Mouse (Mus musculus) ovary, postnatal 10 days (tissue): ENCODE data around the gene Adam8.
A peak's percentile ranks its signal among the peaks of the same experiment; 100 is the strongest.

Source experiments
- DNase-seq: peaks from one replicate; pipeline ENCODE4 v3.0.0; 2022; ENCODE audit warnings: low spot score

The Adam8 gene

DNA sequence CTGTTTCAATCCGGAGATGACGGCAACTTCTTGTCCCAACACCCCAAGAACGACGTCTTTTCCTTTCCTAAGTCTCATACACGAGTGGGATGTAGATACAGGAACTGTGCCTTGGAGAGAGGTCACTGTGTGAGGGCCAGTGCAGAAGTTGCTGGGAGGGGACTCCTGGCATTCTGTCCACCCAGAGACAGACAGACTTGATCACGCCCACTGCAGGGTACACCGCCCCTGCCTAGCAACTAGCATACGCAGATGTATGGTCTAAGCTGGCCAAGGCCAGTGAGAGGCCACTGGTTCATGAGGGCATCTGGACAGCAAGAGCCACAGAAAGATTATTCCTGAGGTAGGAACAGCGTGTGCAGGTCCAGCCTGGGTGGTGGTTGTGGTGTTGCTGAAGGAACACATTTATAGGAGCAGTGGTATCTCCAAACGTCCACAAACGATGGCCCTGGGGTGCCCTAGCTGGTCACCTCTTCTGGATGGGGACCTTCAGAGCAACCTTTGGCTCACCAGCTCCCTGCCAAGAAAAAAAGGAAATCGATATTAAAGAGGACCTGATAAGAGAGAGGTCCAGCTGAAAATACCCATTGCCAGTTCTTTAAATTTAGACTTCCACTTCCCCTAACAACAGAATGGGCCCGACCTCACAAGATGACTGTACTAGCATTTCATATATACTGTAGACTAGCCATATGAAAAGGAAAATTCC is 13.2 kb downstream of the Adam8 start:
- DNase-seq = no peak

GRCm38 (mm10) chr7:139978278-139978892 is 14.0 kb downstream of the Adam8 start, which contains the start of gene 6430531B16Rik:
Gene 6430531B16Rik (minus strand): TSS chr7:139978755.
- peak; percentile 36 for DNase-seq

DNA sequence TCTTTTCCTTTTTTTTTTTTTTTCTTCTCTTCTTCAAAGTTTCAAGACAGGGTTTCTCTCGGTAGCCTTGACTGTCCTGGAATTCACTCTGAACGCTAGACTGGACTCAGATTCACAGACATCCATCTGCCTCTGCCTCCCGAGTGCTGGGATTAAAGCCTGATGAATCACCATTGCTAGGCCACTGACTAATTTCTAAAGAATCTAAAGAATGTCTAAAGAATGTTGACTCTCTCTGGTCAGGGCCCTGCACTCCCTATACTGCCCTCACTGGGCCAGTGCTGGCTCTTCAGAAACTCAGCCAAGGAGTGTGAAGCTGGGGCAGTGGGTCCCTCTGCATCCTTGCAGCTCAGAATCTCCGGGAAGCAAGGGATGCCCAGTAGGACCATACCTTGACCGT is 16.9 kb downstream of the Adam8 start:
- DNase-seq = no peak

DNA sequence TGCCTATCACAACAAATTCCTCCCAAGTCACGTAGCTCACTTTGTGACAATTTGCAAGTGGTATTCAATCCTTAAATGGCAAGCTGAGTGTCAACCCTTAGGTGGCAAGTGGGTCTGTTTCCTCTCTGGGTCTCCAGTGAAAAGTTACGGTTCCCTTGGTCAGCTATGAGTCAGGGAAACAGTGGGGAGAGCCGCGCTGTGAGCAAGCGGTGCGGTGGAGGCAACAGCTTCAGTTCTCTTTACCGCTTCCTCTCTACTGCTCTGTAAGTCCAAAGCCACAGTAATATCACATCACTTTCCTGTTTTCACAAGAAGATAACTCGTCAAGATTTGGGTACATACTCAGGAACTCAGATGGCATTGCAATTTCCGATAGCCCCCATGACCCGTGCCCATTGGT is 18.1 kb downstream of the Adam8 start:
- DNase-seq = no peak

GRCm38 (mm10) chr7:139972923-139973331 is 19.4 kb downstream of the Adam8 start:
- DNase-seq = no peak

DNA sequence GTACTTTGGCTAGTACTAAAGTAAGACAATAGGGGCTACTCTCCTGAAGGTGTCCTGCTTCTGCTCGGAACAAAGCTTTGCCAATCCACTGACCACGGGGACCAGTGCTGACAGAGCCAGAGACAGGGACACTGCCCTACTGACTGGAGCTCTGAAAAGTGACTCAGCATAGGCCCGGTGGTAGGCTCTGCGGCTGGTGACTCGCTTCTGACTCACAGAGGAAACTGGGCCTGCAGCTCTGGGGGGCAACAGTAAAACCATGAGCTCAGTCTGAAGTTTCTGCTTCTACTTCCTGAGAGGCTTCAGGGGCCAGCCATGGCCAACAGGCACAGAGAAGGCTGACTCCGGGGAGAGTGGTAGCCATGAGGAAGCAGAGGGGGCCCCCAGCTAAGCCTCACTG is 20.9 kb downstream of the Adam8 start:
- DNase-seq = no peak

DNA sequence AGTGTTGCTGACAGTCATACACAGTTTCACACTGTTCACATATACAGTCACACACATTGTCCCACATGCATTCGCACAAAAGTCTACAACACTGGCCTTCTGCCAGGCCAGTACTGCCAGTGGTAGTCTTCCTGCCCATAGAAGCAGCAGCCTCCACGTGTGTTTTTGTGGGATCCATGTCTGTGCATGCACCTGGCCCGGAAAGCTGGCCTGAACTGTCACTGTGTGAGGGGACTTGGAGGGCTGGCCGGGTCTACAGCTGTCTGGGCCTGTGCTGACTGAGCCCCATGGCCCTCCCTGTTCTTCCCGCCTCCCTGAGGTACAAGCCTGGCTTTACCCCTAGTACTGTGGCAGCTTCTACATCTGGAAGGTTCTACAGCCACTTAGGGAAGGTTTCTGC is 21.4 kb downstream of the Adam8 start:
- no peak for DNase-seq

GRCm38 (mm10) chr7:139970216-139970919 is 22.0 kb downstream of the Adam8 start:
- no peak for DNase-seq

- peak; percentile 52 for DNase-seq
Observed at GRCm38 (mm10) chr7:139969348-139970130, 22.8 kb downstream of the Adam8 start.

DNA sequence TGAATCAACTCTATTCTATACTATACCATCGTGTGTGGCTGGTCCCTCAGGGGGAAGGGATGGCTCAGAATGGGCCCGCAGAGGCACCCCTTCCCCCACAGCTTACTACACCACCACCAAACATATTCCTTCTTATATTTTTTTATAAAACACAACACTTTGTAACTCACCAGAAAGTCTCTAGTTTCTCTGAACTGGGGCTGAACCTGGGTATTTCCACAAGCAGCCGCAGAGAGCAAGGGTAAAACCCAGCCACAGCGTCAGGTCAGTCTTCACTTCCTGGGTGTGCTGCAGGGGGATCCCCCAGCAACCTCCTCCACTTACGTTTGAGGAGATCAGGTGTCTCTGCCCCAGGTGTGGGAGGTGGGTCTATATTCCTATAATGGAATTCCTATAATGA is 23.9 kb downstream of the Adam8 start:
- no peak for DNase-seq

DNA sequence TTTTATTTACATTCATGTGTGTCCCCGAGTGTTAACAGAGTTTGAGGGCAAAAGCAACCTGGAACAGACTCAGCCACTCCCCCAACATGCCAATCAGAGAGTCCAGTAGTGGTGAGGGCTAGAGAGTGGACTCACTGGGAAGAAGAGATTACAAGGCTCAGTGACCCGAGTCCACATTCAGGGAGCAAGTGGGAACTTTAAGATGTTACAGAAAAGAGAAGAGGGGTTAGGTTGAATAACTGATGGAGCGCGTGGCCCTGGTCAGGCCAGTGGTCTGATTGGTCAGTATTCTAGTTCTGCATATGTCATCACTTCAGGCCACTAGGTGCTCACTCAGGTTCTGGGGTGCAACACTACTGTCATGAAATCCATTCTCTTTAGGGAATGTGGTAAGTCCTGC is 25.2 kb downstream of the Adam8 start:
- DNase-seq = no peak

- DNase-seq = no peak
Observed at GRCm38 (mm10) chr7:139963814-139964213, 28.5 kb downstream of the Adam8 start.

DNA sequence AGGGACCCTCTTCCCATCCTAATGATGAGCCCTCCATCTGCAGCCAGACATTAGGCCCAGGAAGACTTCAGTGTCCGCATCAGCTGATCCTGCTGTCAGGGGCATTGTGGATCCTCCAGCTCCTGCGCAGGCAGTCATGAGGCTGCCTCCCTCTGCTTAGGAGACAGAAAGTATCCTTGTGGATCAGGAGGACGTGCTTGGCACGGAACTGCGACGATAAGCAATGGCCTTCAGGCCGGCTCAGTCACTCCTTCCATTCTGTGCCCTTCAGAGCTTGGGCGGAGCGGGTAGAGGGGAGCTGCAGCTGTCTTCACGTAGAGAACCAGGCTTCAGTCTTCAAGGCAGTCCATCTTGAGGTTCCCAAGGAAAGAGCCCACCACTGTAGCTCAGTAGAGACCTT is 31.2 kb downstream of the Adam8 start:
- no peak for DNase-seq

DNA sequence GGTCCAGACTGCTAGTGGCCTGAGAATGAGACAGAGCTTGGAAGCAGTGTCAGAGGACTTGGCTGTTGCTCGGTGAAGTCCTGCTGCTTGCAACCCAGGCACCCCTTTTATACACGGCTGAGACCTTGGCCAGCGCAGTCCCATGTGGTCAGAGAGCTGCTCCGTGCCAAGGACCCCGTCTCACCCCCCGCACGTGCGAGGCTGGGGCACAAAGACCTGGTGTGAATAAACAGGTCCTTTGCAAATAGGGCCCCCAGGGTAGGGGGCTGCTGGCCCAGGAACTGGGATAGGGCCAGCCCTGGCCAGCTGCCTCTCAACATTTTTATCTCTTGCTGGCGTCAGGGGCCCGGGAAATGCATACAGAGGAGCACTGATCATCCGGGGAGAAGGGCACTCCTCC is 34.4 kb downstream of the Adam8 start:
- no peak for DNase-seq

- no peak for DNase-seq
Observed at GRCm38 (mm10) chr7:139957437-139957836, 34.9 kb downstream of the Adam8 start.

GRCm38 (mm10) chr7:139956658-139957057 is 35.7 kb downstream of the Adam8 start:
- DNase-seq = no peak

GRCm38 (mm10) chr7:139955505-139955904 is 36.9 kb downstream of the Adam8 start:
- DNase-seq = no peak

DNA sequence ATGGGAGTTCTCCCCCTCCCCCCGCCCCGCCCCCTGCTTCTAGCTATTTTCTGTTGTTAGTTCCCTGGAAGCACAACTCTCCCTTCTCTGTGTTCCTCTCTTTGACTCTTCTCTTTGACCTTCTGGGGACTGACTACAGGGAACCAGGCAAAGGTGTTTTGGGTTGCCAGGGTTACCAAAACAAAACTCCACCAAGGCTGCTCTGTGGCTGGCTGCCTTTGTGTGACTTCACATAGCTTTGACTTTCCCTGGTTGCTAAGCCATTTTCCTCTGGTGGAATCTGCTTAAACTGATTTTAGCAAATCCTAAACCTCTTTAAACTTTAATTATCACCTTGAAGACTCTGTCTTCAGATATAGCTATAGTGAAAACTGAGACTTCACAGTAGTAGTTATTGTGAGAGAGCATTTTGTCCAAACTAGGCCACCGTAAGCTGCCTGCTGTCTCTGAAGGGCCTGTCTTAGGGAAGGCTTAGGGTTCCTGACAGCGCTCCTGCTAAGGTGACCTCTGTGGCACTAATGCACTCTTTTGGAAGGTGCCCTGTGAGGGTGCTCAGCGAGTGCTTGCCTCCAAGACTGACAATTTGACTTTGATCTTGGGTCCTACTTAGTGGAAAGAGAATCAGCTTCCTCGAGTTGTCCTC is 40.2 kb downstream of the Adam8 start:
- DNase-seq = no peak

DNA sequence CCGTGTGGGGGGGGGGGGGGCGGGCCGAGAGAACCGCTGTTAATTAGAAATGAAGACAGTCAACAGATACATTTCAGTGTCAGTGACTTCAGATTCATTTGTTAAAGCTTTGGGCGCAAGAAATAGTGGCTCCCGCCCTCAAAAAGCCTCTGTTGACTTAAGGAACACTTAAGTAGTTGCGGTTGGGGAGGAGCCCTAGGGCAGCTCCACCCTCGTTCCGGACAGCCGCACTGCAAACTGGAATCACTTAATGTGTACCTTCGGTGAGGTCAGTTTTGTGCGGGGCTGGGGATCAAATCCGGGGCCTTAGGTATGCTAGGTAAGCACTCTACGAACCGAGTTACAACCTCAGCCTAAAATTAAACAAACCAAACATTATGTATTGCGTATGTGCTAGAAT is 41.3 kb downstream of the Adam8 start:
- DNase-seq = no peak

GRCm38 (mm10) chr7:139950283-139950971 is 41.9 kb downstream of the Adam8 start:
- no peak for DNase-seq

- DNase-seq = no peak
Observed at GRCm38 (mm10) chr7:139949893-139950282, 42.5 kb downstream of the Adam8 start.
